Mouse (Mus musculus) adrenal gland, adult 8-10 months (tissue): Measurements from ENCODE around the gene Olfr1412. TPM values are rescaled to one million over a fixed set of nuclear protein-coding genes. Genes with fewer than 3 reads are reported as not detected.

Experiments
- DNase-seq: peaks from one replicate; pipeline ENCODE4 v3.0.0; 2022
- total RNA-seq, 4 experiments: library from RNA; stranded (reverse); gene quantifications; 2 replicates each; pipeline ENCODE4 v1.2.4; 2022

Gene Olfr1412
- total RNA-seq: not detected

- no peak for DNase-seq
Observed at GRCm38 (mm10) chr1:92585479-92585878, at the start of gene Olfr1412. TSS of gene Olfr1412 (plus strand) at chr1:92585779.

GRCm38 (mm10) chr1:92536972-92537371 lies 48.6 kb upstream of the Olfr1412 start:
- DNase-seq: no peak

- DNase-seq: no peak
Observed at GRCm38 (mm10) chr1:92539071-92539470, 46.5 kb upstream of the Olfr1412 start.

- no peak for DNase-seq
Observed at GRCm38 (mm10) chr1:92545929-92546328, 39.6 kb upstream of the Olfr1412 start.

GRCm38 (mm10) chr1:92571022-92571421 lies 14.6 kb upstream of the Olfr1412 start, which contains the start of gene Olfr1413:
TSS of gene Olfr1413 (plus strand) at chr1:92571322.
- no peak for DNase-seq

GRCm38 (mm10) chr1:92594111-92594510 lies 8.5 kb downstream of the Olfr1412 start, which contains the start of gene Olfr1411:
TSS of gene Olfr1411 (plus strand) at chr1:92594411.
- DNase-seq: no peak

GRCm38 (mm10) chr1:92596019-92596418 lies 10.4 kb downstream of the Olfr1412 start:
- DNase-seq: no peak

- no peak for DNase-seq
Observed at GRCm38 (mm10) chr1:92605482-92605881, 19.9 kb downstream of the Olfr1412 start, which contains the start of gene Olfr1410. TSS of gene Olfr1410 (plus strand) at chr1:92605782.

GRCm38 (mm10) chr1:92607711-92608110 lies 22.1 kb downstream of the Olfr1412 start:
- DNase-seq: no peak

- peak; percentile 14 for DNase-seq
Observed at GRCm38 (mm10) chr1:92611008-92611407, 25.4 kb downstream of the Olfr1412 start.

GRCm38 (mm10) chr1:92613175-92613574 lies 27.6 kb downstream of the Olfr1412 start:
- no peak for DNase-seq

GRCm38 (mm10) chr1:92614516-92614915 lies 28.9 kb downstream of the Olfr1412 start:
- DNase-seq: no peak

- DNase-seq: no peak
Observed at GRCm38 (mm10) chr1:92616046-92616445, 30.5 kb downstream of the Olfr1412 start.

GRCm38 (mm10) chr1:92617488-92617887 lies 31.9 kb downstream of the Olfr1412 start, which contains the start of gene Olfr12:
TSS of gene Olfr12 (plus strand) at chr1:92617788.
- no peak for DNase-seq

GRCm38 (mm10) chr1:92618360-92618759 lies 32.8 kb downstream of the Olfr1412 start:
- peak; percentile 88 for DNase-seq

- DNase-seq: no peak
Observed at GRCm38 (mm10) chr1:92628227-92628626, 42.6 kb downstream of the Olfr1412 start.

GRCm38 (mm10) chr1:92632196-92632595 lies 46.6 kb downstream of the Olfr1412 start:
- DNase-seq: no peak

- no peak for DNase-seq
Observed at GRCm38 (mm10) chr1:92632948-92633347, 47.4 kb downstream of the Olfr1412 start.

GRCm38 (mm10) chr1:92633726-92634125 lies 48.1 kb downstream of the Olfr1412 start:
- no peak for DNase-seq

- no peak for DNase-seq
Observed at GRCm38 (mm10) chr1:92634569-92634968, 49.0 kb downstream of the Olfr1412 start.

- no peak for DNase-seq
Observed at GRCm38 (mm10) chr1:92634976-92635599, 49.5 kb downstream of the Olfr1412 start.

- no peak for DNase-seq
Observed at GRCm38 (mm10) chr1:92636015-92636414, 50.4 kb downstream of the Olfr1412 start.

GRCm38 (mm10) chr1:92636676-92637075 lies 51.1 kb downstream of the Olfr1412 start:
- no peak for DNase-seq

GRCm38 (mm10) chr1:92637501-92638172 lies 52.1 kb downstream of the Olfr1412 start:
- DNase-seq: no peak
